Mouse (Mus musculus): ENCODE measurements at regions not wholly inside any gene's neighbourhood (a gene's known extent, or its start where the extent isn't known, plus 50 kb on each side); places are given as distances from the start of the nearest gene placed in this dataset.

DNA sequence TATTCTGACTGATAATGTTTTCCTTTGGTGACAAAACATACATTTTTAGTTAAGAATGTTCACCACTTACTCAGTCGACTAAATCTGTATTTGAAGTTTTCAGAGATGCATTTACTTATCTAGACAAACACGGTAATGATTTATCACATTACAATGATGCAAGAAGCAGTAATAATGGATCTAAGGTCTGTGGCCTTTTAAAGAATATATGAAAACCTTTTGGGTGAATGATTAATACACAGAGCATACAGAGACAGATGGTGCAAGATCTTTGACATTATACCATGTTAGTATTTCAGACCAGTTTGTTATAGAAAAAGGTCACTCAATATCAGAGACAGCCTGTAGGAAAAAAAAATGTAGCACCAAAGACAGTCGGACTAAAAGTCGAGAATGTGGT, 1004.2 kb upstream of the Ncam2 start:
- DNase-seq (ENCODE audit: low read depth, low spot score), result no peak

DNA sequence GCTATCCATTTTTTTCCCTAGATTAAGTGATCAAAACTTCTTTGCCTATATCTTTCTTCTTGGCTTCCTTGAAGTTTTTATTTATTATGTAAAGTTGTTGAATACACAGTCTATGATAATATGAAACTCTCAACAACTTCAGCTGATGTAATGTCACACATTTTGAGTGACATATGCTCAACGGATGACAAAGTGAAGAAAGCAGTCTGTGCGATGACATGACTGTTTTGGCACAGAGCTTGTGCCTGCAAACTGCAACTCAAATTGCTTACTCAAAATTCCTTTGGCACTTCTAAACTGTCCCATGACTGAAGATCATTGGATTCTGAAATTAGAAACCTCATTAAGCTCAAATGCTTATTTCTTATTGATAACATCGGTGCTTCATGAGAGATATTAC, 997.7 kb upstream of the Ncam2 start:
- peak; percentile 36 for DNase-seq (ENCODE audit: low read depth, low spot score)

- DNase-seq (ENCODE audit: low read depth, low spot score), result no peak
Measured at GRCm38 (mm10) chr16:80212769-80213168, 987.7 kb upstream of the Ncam2 start.

DNA sequence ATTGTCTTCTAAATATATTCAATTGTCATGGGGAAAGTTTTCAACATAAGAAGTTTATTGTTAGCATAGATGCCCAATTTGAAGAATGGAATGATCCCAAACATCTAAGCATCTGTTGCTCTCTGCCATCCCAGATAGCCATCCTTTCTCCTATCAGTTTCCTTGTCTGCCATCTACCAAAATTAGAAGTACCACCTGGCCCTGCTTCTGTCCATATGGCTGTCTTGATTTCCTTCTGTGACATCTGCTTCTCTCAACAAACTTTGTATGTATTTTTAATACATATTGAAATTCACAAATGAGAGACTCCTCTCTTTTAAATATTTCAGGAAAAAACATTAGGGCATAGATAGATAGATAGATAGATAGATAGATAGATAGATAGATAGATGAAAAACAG, 945.1 kb upstream of the Ncam2 start:
- no peak for DNase-seq (ENCODE audit: low read depth, low spot score)

GRCm38 (mm10) chr16:80266151-80266617, 934.3 kb upstream of the Ncam2 start:
- DNase-seq (ENCODE audit: low read depth, low spot score), result no peak

DNA sequence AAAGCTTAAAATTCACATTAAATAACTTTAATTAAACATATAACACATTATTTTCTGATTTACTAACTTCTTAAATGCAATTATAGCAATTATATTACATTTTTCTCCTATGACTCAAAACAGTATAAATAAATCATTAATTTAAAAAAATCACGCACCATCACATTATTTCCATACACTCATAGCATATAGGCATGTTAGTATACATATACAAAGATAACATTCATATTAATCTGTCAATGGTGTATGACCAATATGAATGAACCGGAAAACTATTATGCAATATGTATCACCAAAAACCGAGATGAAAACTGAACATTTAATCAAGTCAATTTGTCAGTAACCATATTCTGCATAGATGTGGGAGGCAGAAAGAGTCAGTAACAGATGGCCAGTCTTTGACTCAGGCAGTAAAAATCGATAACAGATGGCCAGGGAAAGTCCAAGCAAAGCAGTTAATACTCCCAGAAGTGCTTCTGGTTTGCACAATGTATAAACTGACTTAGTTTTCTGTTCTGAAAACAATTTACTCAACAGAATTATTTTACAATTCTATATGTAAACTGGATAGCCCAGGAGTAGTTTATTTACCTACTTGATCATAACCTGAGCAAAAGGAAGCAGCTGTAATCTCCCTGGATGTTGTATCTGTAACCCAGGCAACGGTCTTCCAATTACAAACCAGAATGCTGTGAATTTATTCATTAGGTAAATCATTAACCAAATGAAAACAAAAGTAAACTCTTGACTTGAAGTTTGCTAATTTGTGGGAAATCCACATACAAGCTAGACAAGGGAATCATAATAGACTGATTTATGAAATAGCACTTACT, 928.0 kb upstream of the Ncam2 start:
- DNase-seq (ENCODE audit: low read depth, low spot score), result no peak
